Mouse (Mus musculus) small intestine, adult 2 months (tissue): ENCODE data around the gene Hk2.

Source experiments
- CTCF ChIP-seq: fragments of 200-500 bp; IDR thresholded peaks from 2 replicates; pipeline ENCODE4 v1.5.1; 2012; ENCODE audit warnings: low read depth, mild to moderate bottlenecking, control low read depth, inconsistent platforms, low read length, moderate library complexity, mixed read lengths; ENCODE audit not compliant: insufficient replicate concordance, insufficient read length; ENCODE audit errors: extremely low read depth
- POLR2A ChIP-seq: fragments of 200-500 bp; IDR thresholded peaks from 2 replicates; pipeline ENCODE4 v1.6.1; 2012; ENCODE audit warnings: low read depth, mild to moderate bottlenecking, control low read depth, inconsistent platforms, low read length, moderate library complexity

DNA sequence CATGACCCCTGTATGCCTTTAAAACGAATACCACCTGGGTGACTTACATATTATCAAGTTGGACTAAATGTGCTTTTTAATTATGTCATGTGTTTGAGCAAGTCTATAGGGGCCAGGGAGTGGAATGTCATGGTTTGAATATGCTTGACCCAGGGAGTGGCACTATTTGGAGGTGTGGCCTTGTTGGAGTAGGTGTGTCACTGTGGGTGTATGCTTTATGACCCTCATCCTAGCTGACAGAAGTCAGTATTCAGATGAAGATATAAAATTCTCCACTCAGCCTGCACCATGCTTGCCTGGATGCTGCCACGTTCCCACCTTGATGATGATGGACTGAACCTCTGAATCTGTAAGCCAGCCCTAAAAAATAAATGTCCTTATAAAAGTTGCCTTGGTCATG is 16.6 kb upstream of the Hk2 start:
- TF ChIP-seq CTCF (no peak), POLR2A (no peak)
